Mouse (Mus musculus) intestine, embryonic 14.5 days (tissue): ENCODE results near the gene Lin9. TPM values are rescaled to one million over a fixed set of nuclear protein-coding genes. Genes with fewer than 3 reads are reported as not detected.
"Not testable (repeated sequence)": the region's sequence is repeated elsewhere in the genome, so short reads cannot be mapped to it uniquely, and the experiment has no call there.

ENCODE experiments used
- ATAC-seq: fragments of 200-750 bp; cut with Nextera tagmentation; replicated peaks from 2 replicates; pipeline ENCODE4 v1.8.0; 2017; ENCODE audit warnings: low read depth, moderate number of reproducible peaks, moderate TSS enrichment, moderate library complexity; ENCODE audit not compliant: low FRiP score, low TSS enrichment
- DNase-seq: peaks from one replicate; pipeline ENCODE4 v3.0.0-alpha.2; 2018; ENCODE audit warnings: low spot score
- H3K27ac ChIP-seq: fragments of 300-500 bp; sonication (generic); 2 replicates; pipeline ENCODE4 v1.5.1; 2014; ENCODE audit warnings: low read depth, mild to moderate bottlenecking, control low read depth
- H3K27me3 ChIP-seq: fragments of 300-500 bp; sonication (generic); replicated peaks from 2 replicates; pipeline ENCODE4 v1.6.1; 2014; ENCODE audit warnings: low read length, control low read depth; ENCODE audit not compliant: control insufficient read depth, insufficient read depth
- H3K36me3 ChIP-seq: fragments of 300-500 bp; sonication (generic); 2 replicates; pipeline ENCODE4 v1.6.1; 2014; ENCODE audit warnings: low read length, control low read depth; ENCODE audit not compliant: control insufficient read depth, insufficient read depth
- H3K4me1 ChIP-seq: fragments of 300-500 bp; sonication (generic); replicated peaks from 2 replicates; pipeline ENCODE4 v1.6.1; 2014; ENCODE audit warnings: low read length, control low read depth, mixed read lengths; ENCODE audit not compliant: control insufficient read depth, insufficient read depth
- H3K4me2 ChIP-seq: fragments of 300-500 bp; sonication (generic); 2 replicates; pipeline ENCODE4 v1.6.1; 2014; ENCODE audit warnings: low read length
- H3K4me3 ChIP-seq: fragments of 300-500 bp; sonication (generic); 2 replicates; pipeline ENCODE4 v1.5.1; 2014; ENCODE audit warnings: low read depth, low read length, control low read depth, mixed read lengths
- H3K9ac ChIP-seq: fragments of 300-500 bp; sonication (generic); 2 replicates; pipeline ENCODE4 v1.6.1; 2014; ENCODE audit warnings: mild to moderate bottlenecking, low read length
- H3K9me3 ChIP-seq: fragments of 300-500 bp; sonication (generic); 2 replicates; pipeline ENCODE4 v1.6.1; 2016; ENCODE audit warnings: low read length, control low read depth; ENCODE audit not compliant: control insufficient read depth
- WGBS: fragments of 180-500 bp; shearing (Covaris S2); extraction: QIAGEN DNeasy Blood & Tissue Kit; methylation state at CpG from one replicate; pipeline ENCODE4 v1.1.7; 2014; 5-methylcytosine and 5-hydroxymethylcytosine counted together
- polyA plus RNA-seq: library from polyadenylated mRNA; unstranded; fragments of >200 nt; fragmentation: Nextera tagmentation; extraction: Ambion mirVana; gene quantifications from 2 replicates; pipeline ENCODE4 v1.2.1, GENCODE M21; 2014

Lin9 gene
- polyA plus RNA-seq, 1 experiment from 2014 or later: 17.2 TPM

DNA sequence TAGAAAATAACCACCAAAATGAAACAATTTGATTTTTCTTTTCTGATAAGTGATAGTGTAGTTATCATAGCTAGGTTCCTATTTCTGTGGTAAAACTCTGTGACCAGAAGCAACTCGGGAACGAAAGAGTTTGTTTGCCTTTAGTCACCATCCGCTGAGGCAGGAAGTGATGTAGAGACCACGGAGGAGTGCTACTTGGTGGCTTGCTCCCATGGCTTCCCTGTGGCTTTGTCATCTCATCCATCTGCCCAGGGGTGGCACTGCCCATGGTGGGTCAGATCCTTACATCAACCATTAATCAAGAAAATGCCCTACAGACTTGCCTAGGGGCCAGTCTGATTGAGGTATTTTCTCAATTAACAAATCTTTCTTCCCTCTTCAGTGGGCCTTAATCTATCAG lies 18.6 kb upstream of the Lin9 start:
- Histone ChIP-seq H3K4me2 (no peak overlapping the region), H3K9me3 (peaks cover 4% of the 10 kb centered on the region; the same call in 1 of the 2 replicates), H3K27ac (no peak overlapping the region), H3K27me3 (no peaks in the 10 kb centered on the region), H3K36me3 (no peaks in the 10 kb centered on the region), H3K4me1 (no peaks in the 10 kb centered on the region), H3K9ac (no peak overlapping the region), H3K4me3 (no peak overlapping the region)
- ATAC-seq (no peak), DNase-seq (no peak)
- 79% methylated on average over 4 of the region's 4 CpGs for WGBS

DNA sequence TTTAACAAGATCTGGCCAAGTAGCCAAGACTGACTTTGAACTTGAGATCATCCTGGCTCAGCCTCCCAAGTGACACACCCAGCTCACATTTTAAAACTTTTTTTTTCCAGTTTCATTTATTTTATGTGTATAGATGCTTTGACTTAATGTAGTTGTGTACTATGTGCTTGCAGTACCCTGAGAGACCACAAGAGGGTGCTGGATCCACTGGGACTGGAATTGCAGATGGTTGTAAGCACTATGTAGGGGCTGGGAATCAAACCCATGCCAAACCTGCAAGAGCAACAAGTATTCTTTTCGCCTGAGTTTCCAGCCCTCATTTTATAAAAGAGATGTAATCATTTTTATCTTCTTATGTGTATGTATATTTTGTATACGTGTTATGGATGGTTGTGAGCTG lies 17.0 kb upstream of the Lin9 start:
- Histone ChIP-seq H3K4me2 (no peak overlapping the region), H3K9ac (no peak overlapping the region), H3K4me3 (no peak overlapping the region), H3K27ac (no peak overlapping the region), H3K4me1 (no peaks in the 10 kb centered on the region), H3K36me3 (no peaks in the 10 kb centered on the region), H3K27me3 (no peaks in the 10 kb centered on the region), H3K9me3 (peaks cover 4% of the 10 kb centered on the region; the same call in 1 of the 2 replicates)
- no peak for DNase-seq
- ATAC-seq: no peak
- WGBS: 90% methylated on average over 2 of the region's 2 CpGs

DNA sequence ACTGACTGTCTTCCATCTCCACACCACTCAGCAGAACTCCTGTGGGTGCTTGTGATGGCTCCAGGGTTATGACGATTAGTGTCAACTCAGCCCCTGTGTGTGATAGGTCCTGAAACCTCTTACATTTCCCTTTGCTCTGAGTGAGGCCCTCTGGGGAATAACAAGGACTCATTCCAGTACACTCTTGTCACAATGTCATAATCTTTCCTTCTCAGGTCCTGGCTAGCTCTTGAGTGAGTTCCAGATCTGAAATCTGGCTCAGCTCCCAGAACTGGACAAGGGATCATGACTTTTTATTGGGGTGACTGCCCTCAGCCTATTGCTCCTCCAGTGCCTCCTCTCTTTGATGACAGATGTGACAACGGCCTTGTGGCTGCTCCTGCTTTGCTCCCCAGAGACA lies 14.8 kb upstream of the Lin9 start:
- H3K36me3 ChIP-seq: no peaks in the 10 kb centered on the region
- no peak overlapping the region for H3K27ac ChIP-seq
- DNase-seq (no peak), ATAC-seq (no peak)
- no peak overlapping the region for H3K9ac ChIP-seq
- no peaks in the 10 kb centered on the region for H3K4me1 ChIP-seq
- 72% methylated on average over 2 of the region's 2 CpGs for WGBS
- no peaks in the 10 kb centered on the region for H3K27me3 ChIP-seq
- H3K9me3 ChIP-seq: peaks cover 4% of the 10 kb centered on the region; the same call in 1 of the 2 replicates
- no peak overlapping the region for H3K4me2 ChIP-seq
- H3K4me3 ChIP-seq: no peak overlapping the region

DNA sequence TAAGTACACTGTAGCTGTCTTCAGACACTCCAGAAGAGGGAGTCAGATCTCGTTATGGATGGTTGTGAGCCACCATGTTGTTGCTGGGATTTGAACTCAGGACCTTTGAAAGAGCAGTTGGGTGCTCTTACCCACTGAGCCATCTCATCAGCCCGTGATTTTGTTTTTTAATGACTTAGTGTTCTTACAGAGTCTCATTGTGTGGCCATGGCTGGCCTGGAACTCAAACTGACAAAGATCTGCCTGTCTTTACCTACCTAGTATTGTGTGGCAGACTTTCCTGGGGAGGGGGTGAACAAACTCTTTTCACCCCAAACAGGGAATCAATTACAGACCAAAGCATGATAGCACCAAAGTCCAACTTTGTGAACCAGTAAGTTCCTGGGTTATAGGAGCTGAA lies 3.2 kb upstream of the Lin9 start:
- H3K27ac ChIP-seq, DNase-seq, H3K36me3 ChIP-seq, ATAC-seq, H3K27me3 ChIP-seq, H3K9me3 ChIP-seq, H3K9ac ChIP-seq, H3K4me2 ChIP-seq, H3K4me3 ChIP-seq: not testable (repeated sequence)
- 74% methylated on average over 2 of the region's 2 CpGs for WGBS
- peaks cover 16% of the 10 kb centered on the region for H3K4me1 ChIP-seq

DNA sequence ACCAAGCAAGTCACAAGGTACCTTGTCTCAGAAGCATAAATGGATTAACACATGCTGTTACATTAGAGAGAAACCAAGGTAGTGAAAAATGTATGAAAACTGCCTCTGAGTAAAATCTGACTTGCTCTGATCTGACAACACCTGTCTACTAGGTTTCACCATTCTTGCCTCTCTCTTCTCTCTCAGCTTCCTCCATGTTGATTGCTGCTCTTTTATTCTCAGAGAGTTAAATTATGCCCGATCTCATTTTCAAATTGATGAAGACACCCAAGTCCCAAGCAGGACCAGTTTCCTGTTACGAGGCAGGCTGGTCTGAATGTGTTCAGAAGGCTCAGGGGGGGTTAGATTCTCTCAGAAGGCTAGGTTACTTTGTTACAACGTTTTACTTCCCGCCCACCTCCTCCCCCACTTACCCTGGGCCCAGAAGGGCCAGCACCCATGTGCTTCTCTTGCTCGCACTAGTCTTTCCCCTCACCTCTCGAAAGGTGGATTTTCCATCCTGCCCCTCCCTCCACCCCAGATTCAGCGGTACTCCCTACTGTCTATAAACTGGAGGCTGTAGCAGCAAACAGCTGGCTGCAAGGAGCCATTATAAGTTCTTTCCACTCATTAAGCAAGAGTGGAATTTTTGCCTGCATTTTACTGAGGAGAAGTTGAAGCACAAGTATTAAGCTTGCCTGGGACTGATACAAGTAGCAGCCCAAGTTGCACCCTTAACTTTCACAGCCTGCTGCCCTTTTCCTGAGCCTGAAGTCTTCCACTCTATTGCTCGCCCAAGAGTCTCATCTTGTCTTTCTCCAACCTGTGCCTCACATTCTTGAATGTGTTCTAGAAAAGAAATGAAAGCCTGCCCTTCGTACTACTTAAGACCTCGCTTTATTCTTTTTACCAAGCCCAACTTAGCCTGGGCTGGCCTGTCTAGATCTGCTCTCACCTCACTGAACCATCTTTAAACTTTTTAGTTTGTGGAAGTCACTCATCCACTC lies 1.2 kb upstream of the Lin9 start:
- ATAC-seq (no peak), DNase-seq (peak; percentile 55)
- Histone ChIP-seq H3K27ac (peak overlapping the region; percentile 91), H3K4me2 (peak overlapping the region; percentile 84), H3K36me3 (0 out of 2 replicates have a peak, but pooled peaks cover 4% of the 10 kb centered on the region), H3K27me3 (no peaks in the 10 kb centered on the region), H3K4me3 (peak overlapping the region; percentile 68), H3K9ac (peak overlapping the region; percentile 94), H3K4me1 (peaks cover 16% of the 10 kb centered on the region), H3K9me3 (no peaks in the 10 kb centered on the region)
- 42% methylated on average over 10 of the region's 10 CpGs for WGBS

DNA sequence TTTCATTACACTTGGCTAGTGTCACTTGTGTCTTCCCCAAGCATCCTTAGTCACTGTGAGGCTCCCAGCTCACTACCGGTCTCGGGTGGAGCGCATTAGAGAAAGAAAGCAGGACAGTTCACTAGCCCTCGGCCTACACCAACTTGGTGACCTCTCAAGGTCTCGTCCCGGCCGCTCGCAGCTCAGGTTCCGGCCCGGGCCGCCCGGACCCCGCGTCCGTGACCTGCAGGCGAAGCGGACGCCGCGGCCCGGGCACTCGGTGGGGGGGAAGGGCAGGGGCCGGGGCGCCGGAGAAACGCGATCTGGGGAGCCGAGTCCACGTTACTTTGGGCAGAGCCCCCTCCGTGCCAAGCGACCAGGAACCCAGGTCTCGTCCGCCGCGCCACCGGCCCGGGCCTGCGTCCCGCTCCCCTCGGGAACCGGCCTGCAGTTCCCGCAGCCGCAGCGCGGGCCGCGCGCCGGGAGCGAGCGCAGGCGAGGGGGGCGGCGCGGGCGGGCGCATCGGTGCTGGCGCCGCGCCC lies 285 bp upstream of the Lin9 start:
- Histone ChIP-seq H3K36me3 (0 out of 2 replicates have a peak, but pooled peaks cover 4% of the 10 kb centered on the region), H3K4me2 (peak overlapping the region; percentile 84), H3K9ac (peak overlapping the region; percentile 94), H3K9me3 (no peaks in the 10 kb centered on the region), H3K4me3 (peak overlapping the region; percentile 68), H3K4me1 (peaks cover 16% of the 10 kb centered on the region), H3K27me3 (no peaks in the 10 kb centered on the region), H3K27ac (peak overlapping the region; percentile 91)
- ATAC-seq: no peak; the same call in none of the 2 replicates
- WGBS: under 1% methylated on average over 52 of the region's 61 CpGs
- DNase-seq: peak; percentile 86

DNA sequence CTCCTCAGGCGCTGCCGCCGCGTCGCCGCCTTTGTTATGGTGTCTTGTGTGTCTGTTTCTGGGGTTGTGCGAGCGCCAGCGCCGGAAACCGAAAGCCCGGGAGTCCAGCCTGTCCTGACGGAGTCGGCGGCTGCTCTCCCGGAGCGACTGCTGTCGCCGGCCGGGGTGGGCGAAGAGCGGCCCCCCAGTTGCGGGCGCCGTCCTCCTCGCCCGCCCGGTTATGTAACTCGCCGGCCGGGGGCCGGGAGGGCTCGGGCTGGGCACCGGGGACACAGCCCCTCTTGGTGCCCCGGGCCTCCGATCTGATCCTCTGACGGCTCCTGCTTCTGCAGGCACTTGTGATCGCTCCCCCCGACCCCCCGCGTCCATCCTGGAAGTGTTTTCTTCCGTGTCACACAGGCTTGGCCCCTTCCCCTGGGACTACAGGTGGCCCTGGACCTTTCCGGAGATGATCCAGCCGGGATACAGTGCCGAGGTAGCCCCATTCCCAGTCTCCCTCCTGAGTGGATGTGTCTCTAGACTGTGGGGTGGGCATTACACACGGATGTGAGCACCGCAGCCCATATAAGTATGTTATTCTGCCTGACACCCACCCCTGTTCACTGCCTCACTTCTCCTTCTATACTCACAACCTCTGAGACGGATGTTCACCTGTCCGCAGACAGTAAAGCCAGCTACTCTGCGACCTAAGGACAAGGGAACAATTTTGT lies 723 bp downstream of the Lin9 start:
- peak overlapping the region; percentile 68 for H3K4me3 ChIP-seq
- H3K27me3 ChIP-seq: no peaks in the 10 kb centered on the region
- H3K4me2 ChIP-seq: peak overlapping the region; percentile 84
- no peaks in the 10 kb centered on the region for H3K9me3 ChIP-seq
- DNase-seq (peak; percentile 79), ATAC-seq (peak; percentile 68)
- peaks cover 16% of the 10 kb centered on the region for H3K4me1 ChIP-seq
- peak overlapping the region; percentile 94 for H3K9ac ChIP-seq
- H3K27ac ChIP-seq: peak overlapping the region; percentile 91
- 0 out of 2 replicates have a peak, but pooled peaks cover 4% of the 10 kb centered on the region for H3K36me3 ChIP-seq
- 3% methylated on average over 45 of the region's 50 CpGs for WGBS

DNA sequence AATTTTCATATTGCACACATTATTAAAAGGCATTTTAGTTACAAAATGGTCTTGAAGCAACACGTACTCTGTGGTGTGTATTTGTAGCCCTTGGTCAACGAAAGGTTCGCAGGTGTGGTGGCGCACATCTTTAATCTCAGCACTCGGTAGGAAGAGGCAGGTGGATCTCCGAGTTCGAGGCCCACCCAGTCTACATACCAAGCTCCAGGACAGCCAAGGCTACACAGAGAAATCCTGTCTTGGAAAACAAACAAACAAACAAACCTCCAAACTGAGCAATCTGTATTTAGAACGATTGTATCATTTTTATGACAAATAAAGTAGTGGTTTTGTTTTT lies 1.2 kb downstream of the Lin9 start:
- ATAC-seq (no peak), DNase-seq (no peak)
- H3K4me2 ChIP-seq: peak overlapping the region; percentile 84
- H3K27me3 ChIP-seq: no peaks in the 10 kb centered on the region
- H3K9me3 ChIP-seq: no peaks in the 10 kb centered on the region
- H3K27ac ChIP-seq: peak overlapping the region; percentile 91; the same call in 1 of the 2 replicates
- peak overlapping the region; percentile 68 for H3K4me3 ChIP-seq
- WGBS: 73% methylated on average over 8 of the region's 8 CpGs
- peak overlapping the region; percentile 94 for H3K9ac ChIP-seq
- H3K4me1 ChIP-seq: peaks cover 16% of the 10 kb centered on the region
- 0 out of 2 replicates have a peak, but pooled peaks cover 4% of the 10 kb centered on the region for H3K36me3 ChIP-seq
